Mouse (Mus musculus) left cerebral cortex, postnatal 36 days (tissue): ENCODE measurements around the gene Cnot10. TPM values are rescaled to one million over a fixed set of nuclear protein-coding genes. Genes with fewer than 3 reads are reported as not detected.
"Not testable (repeated sequence)": the region's sequence is repeated elsewhere in the genome, so short reads cannot be mapped to it uniquely, and the experiment has no call there.

Experiments
- DNase-seq, 2 experiments: peaks; one replicate each; pipeline ENCODE4 v3.0.0; 2021 to 2022; ENCODE audit warnings: low spot score in 2 of 2, mixed read lengths in 1 of 2
- intact Hi-C: fragments of 180-260 bp; cut with DNase I; formaldehyde crosslinking; loops from one replicate; pipeline ENCODE4 v1.15.1; 2025
- total RNA-seq, 2 experiments: library from RNA; stranded (reverse); gene quantifications; 2 replicates each; pipeline ENCODE4 v1.2.3; 2021

Cnot10 gene
- total RNA-seq, 2 experiments from 2014 or later: 38.2 to 51.7 TPM

DNA sequence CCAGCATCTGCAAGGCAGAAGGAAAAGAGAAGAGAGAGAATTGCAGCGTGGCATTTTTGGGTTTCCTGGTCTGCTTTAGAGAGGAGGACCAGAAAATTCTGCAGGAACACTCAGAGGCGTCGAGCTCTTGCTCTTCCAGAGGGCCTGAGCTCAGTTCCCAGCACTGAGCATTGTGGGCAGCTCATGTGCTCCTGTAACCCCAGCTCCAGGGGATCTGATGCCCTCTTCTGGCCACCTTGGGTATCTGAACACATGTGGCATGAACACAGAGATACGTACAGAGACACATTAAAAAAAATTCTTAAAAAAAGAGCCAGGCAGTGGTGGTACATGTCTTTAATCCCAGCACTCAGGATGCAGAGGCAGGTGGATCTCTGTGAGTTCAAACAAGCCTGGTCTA, 15.4 kb upstream of the Cnot10 start:
- intact Hi-C loops: no loop called here
- DNase-seq: no peak

DNA sequence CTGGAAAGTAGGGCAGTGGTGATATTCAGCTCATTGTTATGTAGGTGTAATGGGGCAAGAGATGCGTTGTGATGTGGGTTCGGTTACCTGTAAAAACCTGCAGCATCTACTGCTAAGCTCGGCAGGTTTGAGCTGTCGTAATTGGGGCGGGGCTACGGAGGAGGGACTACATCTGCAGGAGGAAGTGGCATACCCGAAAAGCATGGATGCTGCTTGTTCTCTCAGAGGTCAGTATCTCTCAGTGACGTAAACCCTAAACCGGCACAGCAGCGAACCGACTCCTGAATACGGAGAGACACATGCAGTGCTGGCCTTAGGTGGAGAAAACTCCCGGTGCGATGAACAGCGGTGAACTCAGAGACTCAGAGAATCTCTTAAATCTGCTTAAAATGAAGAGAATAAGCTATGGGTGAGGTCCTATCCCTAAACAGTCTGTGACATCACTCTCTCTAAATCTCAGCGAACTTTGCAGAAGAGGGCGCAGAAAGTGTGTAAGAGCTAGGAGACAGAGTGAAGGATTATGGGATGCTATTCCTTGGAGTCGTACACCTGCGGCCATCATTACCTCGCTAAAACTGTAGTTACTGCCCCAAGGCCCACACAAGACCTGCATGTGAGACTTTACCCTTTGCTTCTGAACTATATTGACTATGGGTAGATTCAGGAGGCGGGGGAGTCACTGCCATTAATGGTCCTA, 11.1 kb upstream of the Cnot10 start:
- intact Hi-C loops: no loop called here
- no peak for DNase-seq

DNA sequence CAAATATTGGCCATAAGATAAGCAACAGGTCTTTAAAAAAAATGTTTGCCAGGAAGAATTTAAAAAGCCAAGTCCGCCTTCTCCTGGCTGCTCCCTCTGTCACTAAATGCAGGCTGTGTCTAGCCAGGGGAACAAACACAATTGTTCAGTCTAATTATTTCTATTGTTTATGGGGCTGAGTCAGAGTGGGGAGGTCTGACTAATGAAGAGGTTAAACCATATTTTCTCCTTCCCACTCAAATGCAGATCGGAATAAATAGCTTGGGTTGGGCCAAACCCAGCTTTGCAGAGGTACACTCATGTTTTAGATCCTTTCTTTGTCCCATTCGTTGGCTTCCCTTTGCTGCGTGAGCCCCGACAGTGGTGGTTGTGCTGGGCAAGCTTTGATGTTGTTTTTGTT, 9.4 kb upstream of the Cnot10 start:
- no peak for DNase-seq
- intact Hi-C loops: no loop called here

DNA sequence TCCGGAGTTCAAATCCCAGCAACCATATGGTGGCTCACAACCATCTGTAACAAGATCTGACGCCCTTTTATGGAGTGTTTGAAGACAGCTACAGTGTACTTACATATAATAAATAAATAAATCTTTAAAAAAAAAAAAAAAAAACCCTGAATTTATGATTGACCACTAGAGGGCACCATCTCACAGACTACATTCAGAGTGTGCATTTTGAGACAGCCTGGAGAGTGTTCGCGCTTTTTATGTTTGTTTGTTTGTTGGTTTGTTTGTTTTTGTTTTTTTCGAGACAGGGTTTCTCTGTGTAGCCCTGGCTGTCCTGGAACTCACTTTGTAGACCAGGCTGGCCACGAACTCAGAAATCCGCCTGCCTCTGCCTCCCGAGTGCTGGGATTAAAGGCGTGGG, 8.5 kb upstream of the Cnot10 start:
- intact Hi-C loops: not testable (repeated sequence)

DNA sequence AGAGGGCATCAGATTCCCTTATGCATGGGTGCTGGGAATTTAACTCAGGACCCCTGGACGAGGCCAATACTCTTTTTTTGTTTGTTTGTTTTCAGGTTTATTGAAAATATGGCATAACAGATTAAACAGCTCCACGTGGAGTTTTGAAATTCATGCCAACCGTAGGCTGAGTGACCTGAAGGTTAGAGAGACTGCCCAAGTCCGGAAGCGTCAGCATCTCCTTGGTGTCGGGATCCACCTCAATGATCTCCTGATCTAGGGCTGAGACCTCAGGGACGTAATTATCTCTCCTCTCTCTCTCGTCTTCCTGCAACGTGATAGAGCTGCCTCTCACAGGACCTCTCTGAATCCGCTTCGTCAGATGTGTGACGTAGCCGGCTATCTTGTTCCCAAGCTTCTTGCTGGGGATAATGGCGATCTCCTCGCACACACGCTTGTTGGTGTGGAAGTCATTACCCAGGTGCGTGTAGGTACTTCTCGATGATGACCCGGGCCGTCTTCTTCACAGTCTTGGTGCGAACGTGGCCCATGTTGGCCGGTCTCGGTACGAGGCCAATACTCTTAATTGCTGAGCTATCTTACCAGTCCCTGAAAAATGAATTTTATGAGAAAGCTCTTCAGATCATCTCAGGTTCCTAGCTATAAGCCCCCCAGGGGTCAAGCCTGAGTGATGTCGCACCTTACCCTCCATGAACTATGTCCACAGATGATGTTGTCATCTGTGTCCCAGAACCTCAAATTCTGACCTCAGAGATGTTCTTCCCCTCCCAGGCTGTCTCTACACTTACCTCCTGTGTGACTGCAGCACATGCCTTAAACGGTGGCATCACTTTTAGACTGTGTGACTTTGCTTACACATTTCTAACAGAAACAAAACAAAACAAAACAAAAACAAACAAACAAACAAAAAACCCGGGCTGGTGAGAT, 7.8 kb upstream of the Cnot10 start:
- intact Hi-C loops: loop anchor here (2.0 kb wide), 1 partner anchor 83 kb away; the partner anchor contains the start of gene Cmtm6
- no peak for DNase-seq

More for the DNA sequence above, 8.5 kb upstream of the Cnot10 start:
- DNase-seq: not testable (repeated sequence)

DNA sequence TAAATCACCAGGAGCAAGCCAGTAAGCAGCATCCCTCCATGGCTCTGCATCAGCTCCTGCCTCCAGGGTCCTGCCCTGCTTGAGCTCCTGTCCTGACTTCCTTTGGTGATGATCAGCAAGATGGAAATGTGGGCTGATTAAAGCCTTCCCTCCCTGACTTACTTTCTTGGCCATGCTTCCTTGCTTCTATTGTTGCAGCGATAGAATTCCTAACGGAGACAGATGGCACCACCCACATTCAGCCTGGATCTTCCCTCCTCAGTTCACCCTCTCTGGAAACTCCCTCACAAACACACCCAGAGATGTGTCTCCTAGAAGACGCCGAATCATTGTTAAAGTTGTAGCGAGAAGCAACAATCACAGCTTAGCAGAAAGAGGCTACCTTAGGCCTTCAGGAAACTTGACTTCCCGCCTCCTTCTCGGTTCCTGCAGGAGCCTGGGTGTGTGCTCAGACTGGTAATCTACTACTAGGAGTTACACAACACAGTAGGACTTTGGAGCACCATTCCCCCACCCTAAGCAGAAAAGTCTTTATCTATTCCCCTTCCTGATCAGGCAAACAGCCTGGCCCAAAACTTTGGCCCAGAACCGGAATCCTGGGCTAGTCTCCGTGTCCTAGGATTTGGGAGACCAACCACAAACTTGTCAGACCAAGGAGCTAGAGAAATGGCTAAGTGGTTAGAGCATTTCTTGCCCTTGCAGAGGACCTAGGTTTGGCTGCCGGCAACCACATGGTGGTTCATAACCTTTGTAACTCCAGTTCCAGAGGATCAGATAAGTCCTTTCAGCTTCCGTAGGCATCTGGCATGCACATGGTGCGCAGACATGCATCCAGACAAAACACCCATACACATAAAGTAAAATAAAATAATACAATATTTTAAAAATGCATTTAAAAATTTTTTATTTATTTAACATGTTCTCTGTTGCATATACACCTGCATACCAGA, 6.8 kb upstream of the Cnot10 start:
- intact Hi-C loops: loop anchor here (2.0 kb wide), 1 partner anchor 84 kb away; the partner anchor contains the start of gene Cmtm6
- DNase-seq: peak; percentile 75 to 80

DNA sequence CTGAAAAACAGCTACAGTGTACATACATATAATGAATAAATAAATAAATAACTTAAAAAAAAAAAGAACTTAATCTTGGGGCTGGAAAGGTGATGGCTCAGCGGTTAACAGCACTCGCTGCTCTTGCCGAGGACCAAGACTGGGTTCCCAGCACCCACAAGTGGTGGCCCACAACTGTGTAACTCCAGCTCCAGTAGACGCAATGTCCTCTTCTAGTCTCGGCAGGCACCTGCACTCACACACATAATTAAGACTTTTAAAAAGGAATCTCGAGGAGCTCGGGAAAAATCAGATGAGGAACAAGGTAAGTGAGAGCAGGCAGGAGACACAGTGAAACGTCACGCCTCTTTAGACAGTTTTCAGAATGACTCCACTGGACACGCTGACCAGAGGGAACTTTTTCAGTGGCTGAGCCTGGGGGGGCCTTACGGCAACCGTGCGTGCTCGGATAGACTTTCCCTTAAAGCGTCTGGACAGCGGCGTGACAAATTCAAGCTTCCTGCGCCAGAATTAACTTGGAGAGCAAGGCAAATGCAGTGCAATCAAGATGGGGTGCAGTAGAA, 717 bp downstream of the Cnot10 start:
- DNase-seq: no peak
- intact Hi-C loops: no loop called here

DNA sequence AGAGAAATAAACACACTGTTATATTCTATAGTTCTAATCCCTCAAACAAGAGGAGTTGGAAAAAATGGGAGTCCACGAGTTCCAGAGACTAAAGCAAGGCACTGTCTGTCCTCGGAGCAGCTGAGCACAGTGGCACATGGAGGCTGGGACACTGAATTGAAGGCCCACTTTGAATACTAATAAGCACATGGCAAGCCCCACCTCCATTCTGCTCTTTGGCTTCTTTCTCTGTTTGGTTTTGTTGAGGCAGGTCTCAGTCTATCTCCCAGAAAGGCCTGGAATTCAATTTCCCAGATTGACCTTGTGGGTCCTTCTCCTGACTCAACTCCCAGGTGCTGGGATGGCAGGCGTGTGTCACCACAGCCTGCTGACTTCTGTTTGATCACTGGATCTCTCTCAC, 3.2 kb downstream of the Cnot10 start:
- intact Hi-C loops: no loop called here
- DNase-seq: no peak

DNA sequence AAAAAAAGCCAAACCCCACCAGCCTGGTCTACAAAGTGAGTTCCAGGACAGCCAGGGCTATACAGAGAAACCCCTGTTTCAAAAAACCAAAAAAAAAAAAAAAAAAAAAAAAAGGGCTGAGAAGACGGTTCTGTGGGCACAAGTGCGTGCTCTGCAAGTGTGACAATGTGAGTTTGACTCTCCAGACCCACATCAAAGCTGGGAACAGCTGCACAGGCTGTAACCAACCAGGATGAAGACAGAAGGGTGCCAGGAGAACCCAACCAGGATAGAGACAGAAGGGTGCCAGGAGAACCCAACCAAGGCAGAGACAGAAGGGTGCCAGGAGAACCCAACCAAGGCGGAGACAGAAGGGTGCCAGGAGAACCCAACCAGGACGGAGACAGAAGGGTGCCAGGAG, 3.8 kb downstream of the Cnot10 start:
- intact Hi-C loops: no loop called here
- DNase-seq: no peak

DNA sequence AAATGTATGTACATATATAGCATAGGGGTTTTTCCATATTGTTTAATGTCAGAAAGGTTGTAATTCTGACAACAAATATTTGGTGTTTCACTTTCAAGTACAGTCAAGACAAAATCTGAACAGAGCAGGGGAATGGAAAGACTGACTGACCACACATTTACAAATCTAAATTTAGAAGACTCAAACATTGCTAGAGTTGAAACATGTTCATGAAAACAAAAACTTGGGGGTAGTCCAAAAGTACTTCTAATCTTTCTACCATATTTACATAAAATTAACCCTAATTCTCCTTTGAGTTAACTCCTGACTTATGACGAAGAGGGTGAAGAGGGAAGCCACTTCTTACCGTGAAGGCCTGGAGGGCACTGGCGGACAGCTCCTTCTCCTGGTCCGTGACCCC, 7.7 kb downstream of the Cnot10 start:
- intact Hi-C loops: no loop called here
- no peak for DNase-seq

DNA sequence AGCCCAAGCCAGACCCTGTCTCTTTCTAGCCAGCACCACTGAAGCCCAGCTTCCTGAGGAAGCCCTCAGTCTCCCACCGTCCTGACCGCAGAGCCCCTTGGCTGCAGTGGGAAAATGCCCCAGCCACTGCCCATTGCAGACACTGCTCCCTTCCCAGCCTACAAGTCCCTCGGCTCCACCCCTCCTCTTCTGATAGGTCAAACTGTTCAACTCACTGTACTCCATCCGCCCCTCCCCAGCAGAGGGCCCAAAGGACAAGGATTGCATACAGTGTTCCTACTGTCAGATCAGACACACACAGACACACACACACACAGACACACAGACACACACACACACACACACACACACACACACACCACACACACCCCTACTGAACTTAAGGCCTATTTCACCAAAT, 13.3 kb downstream of the Cnot10 start:
- intact Hi-C loops: no loop called here
- DNase-seq: no peak

DNA sequence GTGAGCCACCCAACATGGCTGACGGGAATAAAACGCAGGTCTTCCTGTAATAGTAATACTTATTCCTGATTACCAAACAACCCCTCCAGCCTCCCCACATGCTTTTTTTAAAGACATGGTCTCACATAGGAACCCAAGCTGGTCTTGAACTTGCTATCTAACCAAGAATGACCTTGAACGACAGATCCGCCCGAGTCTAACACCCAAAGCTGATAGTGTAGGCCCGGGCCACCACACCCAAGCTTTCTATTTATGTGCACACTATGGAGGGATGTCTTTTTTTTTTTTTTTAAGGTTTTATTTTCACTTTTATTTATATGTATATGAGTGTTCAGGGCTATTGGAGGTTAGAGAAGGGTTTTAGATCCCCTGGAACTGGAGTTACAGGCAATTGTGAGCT, 15.8 kb downstream of the Cnot10 start:
- DNase-seq: no peak
- intact Hi-C loops: no loop called here

DNA sequence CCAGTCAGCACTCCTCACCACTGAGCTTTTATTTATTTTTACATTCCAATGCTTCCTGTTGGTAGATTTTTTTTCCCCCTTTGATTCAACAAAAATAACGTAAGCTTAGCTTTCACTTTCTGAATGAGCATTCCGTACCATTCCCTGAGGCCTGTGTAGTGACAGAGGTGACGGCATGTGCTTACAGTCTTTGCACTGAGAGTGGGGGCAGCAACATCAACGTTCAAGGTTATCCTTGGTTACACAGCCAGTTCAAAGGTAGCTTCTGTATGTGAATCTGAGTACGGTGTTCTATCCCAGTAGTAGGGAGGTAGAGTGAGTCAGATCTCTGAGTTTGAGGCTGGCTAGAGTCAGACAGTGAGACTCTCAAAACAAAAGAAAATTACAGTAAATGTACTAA, 18.8 kb downstream of the Cnot10 start:
- DNase-seq: no peak
- intact Hi-C loops: no loop called here

DNA sequence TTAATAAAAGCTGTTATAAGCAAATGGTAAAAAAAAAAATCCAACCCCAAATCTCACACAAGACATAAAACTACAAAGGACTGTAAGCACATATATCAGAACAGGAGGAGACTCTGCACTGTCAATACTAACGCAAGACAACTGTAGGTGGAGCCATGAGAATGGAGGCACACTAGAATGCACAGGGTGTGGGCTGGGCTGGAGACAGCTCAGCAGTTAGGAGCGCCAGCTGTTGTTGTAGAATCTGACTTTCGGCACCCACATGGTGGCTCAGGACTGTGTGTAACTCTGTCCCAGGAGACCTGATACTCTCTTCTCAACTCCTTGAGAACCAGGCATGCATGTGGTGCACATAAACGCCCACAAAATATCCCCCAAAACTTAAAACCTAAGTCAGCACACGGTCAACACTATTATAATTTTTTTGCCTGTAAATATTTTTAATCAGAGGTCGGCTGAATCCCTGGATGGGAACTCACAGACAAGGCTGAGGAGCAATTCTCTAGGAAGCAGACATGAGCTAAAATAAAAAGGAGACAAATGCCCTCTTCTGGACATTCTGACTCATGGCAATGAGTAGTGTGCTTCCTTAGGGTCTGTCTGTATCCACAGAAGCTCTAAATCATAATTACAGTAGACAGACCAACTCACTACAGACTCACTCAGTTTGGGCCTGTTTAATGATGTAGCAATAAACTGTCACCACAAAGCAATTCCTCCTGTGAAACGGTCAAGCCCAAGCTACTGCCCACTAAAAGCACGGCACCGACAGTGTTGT, 25.6 kb downstream of the Cnot10 start:
- peak in 1 of 2 experiments; percentile 16 for DNase-seq
- intact Hi-C loops: no loop called here

DNA sequence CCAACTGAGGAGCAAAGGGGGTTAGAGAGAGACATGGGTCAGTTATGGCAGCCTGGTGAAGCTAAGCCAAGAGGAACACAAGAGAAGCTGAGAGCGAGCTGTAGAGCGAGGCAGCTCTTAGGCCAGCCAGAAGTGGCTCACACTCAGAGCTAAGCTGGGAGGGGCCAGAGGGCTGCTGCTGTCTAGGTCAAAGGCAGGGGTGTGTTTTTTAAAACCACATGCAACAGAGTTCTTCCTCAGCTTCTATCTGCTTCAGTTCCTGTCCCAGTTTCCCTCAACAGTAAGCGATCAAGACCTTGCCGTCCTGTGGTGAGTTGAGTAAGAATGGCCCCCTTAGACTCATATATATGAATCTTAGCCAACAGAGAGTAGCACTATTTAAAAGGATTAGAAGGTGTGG, 27.0 kb downstream of the Cnot10 start:
- intact Hi-C loops: no loop called here
- DNase-seq: no peak

DNA sequence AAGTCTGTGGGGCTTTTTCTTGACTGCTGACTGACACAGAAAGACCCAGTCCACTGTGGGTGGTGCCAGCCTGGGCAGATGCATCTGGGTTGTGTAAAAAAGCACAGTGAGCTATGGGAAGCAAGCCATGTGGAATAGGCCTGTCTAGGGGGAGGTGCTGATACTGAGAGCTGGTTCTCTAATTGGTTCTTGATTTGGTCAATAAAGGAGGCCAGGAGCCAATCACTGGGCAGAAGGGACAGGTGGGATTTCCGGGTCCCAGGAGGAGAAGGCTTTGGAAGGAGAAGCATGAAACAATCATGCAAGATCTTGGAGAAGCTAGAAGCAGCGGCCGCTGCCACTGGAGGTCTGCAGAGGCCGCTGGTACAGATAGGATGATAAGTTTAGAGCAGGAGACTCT, 27.4 kb downstream of the Cnot10 start:
- no peak for DNase-seq
- intact Hi-C loops: no loop called here

DNA sequence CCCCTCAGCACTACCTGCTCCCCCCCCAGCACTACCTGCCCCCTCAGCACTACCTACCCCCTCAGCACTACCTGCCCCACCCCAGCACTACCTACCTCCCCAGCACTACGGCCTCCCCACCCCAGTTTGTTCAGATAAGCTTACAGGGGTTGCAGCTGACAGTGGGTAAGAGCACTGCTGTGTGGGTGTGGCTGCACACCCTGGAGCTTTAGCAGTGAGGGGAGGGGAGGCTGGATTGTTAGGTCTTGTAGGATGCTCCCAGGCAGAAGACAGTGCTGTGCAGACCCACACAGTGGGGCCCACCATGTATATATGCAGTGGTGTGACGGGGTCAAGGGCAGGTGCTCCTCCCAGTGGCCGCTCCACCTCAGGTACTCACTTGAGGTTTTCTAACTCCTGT, 29.7 kb downstream of the Cnot10 start:
- DNase-seq: no peak
- intact Hi-C loops: no loop called here

DNA sequence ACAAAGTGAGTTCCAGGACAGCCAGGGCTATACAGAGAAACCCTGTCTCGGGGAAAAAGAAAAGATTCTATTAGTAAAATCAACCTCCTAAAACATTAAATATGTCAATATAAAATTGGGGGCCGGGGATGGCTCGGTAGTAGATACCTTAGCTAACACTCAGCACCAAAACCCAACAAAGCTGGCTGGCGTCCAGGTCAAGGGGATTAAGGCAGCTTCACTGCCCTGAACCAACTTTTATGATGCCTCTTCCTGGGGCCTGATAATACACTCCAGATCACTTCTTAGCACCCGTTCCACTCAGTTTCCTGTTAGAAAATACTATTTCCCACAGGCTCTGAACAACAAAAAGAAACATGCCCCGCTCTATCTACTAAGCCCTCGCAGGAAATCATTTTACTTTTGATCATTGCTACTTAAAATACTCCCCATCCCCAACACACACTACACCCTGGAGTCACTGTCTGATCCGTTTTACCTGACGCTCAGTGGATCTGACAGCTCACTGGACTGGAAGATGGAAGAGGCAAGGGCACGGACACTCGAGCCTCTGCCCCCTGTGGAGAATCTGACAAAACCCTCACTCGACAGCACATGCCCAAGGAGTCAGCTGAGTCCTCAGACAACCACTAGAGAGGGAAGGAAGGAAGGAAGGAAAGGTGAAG, 36.0 kb downstream of the Cnot10 start:
- intact Hi-C loops: no loop called here

More for the DNA sequence above, 36.0 kb downstream of the Cnot10 start:
- no peak for DNase-seq
